Mouse (Mus musculus) lung, adult 2 months (tissue): ENCODE results near the gene Itm2b. TPM values are rescaled to one million over a fixed set of nuclear protein-coding genes. Genes with fewer than 3 reads are reported as not detected.

Experiments
- DNase-seq: peaks from one replicate; pipeline ENCODE4 v3.0.0; 2022
- H3K4me1 ChIP-seq: fragments of 200-500 bp; 2 replicates; pipeline ENCODE4 v1.6.1; 2011; ENCODE audit warnings: low read length; ENCODE audit not compliant: control insufficient read depth, insufficient read depth
- H3K4me3 ChIP-seq: fragments of 200-500 bp; replicated peaks from 2 replicates; pipeline ENCODE3; 2011; ENCODE audit warnings: low read depth, mild to moderate bottlenecking, control low read depth, low read length; ENCODE audit errors: extremely low read depth
- CTCF ChIP-seq: fragments of 200-500 bp; IDR thresholded peaks from 2 replicates; pipeline ENCODE4 v1.5.1; 2011; ENCODE audit warnings: mild to moderate bottlenecking, low read length, control low read depth; ENCODE audit not compliant: insufficient read depth
- POLR2A ChIP-seq: fragments of 200-500 bp; IDR thresholded peaks from 2 replicates; pipeline ENCODE4 v1.6.1; 2011; ENCODE audit warnings: low read depth, mild to moderate bottlenecking, control low read depth, low read length, borderline replicate concordance; ENCODE audit errors: extremely low read depth
- WGBS: fragments of 180-500 bp; shearing (Covaris S2); methylation state at CpG from one replicate; pipeline ENCODE4 v1.1.7; 2018; 5-methylcytosine and 5-hydroxymethylcytosine counted together
- polyA plus RNA-seq: library from polyadenylated mRNA; depleted of rRNA; stranded (reverse); fragments of >200 nt; gene quantifications from 2 replicates; pipeline ENCODE4 v1.2.3, GENCODE M21; 2012

The Itm2b gene
- polyA plus RNA-seq, 1 experiment = 1,580 TPM

DNA sequence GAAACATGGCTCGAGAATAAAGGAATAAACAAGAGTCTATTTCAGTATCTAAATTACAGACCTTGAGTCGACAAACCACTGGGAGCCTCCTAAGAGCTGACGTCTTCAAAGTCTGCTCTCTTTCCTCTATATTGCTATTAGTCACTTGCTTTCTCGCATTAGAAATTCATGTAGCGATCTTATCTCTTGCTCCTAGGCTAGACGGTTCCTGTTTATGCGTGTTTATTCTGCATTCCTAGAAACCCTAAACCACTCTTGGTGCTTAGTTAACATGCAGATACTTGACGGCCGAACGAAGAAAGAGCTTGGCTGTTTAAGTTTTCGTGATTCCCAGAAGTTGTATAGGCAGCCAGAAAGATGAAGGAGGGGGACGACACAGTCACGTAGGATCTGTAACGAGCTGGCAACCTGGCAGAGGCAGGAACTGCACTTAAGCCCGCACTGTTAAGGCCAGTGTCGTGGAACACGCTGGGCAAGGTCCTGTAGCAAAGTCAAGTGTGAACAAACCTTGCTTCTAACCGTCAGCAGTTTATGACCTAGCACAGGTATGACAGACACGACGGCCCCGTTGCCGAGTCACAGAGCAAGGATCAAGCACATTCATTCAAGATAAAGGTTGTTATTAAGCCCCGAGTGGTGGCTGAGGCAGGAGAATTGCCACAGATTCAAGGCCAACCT, 14.3 kb downstream of the Itm2b start:
- peaks cover 51% of the 10 kb centered on the region for H3K4me1 ChIP-seq
- whole genome bisulfite sequencing = 40% methylated on average over 23 of the region's 23 CpGs
- TF ChIP-seq POLR2A (no peak; the same call in 1 of the 2 replicates), CTCF (no peak)
- DNase-seq = no peak
- no peak overlapping the region for H3K4me3 ChIP-seq

DNA sequence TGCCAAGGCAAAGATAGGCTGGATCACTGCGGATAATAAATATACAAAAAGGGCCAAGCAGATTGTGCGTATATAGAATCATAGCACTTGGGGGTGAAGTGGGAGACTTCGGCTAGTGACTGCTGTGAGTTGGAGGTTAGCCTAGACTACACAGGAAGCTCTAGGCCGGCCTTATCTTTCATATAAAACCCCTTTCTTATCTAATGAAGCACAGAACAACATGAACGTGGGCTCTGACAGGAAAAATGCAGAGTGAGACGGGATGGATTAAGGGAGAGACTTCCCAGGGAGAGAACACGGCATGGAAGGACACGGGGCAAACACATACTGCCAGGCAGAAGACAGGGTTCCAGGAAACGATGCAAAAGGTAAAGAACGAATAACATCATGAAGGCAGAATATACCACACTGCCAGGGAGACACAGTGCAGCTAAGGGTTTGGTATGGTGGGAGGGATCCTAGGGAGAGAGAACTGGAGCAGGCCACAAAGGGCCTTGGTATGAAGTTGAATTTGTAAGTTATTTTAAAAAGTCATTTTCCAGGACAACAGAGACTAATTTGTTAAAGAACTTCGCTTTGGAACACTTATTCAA, 14.9 kb downstream of the Itm2b start:
- DNase-seq = no peak
- Histone ChIP-seq H3K4me1 (peaks cover 48% of the 10 kb centered on the region), H3K4me3 (no peak overlapping the region)
- TF ChIP-seq CTCF (no peak), POLR2A (no peak)
- 36% methylated on average over 11 of the region's 11 CpGs for WGBS

DNA sequence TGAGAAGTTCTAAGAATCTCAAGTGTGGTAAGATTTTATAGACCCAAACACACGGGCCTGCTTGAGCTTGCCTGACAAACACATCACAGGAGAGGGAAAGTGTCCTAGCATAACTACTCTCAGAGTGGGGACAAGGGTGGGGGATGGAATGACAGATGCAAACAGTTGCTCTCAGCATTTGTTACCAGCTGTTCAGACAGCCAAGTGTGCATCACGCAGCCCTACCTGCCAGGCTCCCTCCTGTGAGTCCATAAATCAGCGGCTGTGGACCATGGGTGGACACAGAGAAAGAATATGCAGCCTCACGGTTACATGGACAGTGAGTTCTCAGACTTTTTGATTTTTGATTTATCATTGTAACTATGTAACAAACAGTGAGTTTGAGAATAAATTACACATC, 15.5 kb downstream of the Itm2b start:
- Histone ChIP-seq H3K4me3 (no peak overlapping the region), H3K4me1 (peaks cover 43% of the 10 kb centered on the region)
- no peak for TF ChIP-seq POLR2A
- TF ChIP-seq CTCF = no peak
- no peak for DNase-seq
- 52% methylated on average over 4 of the region's 4 CpGs for WGBS

DNA sequence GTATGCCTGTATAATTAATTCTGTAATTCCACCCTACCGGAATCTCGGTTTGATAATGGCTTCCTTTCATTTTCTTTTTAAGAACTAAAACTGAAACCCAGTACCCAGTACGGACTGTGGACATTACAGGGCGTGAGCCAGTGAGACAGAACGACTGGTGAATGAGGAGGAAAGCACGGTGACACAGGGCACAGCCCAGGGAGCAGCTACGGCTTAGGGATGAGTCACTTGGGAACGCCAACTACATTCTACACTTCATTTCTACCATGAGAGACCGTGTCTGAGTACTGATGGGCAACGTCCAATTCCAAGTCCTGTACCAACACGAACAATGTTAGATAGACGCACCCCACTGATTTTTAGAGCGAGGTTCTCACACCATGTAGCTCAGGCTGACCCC, 16.1 kb downstream of the Itm2b start:
- DNase-seq = no peak
- Histone ChIP-seq H3K4me3 (no peak overlapping the region), H3K4me1 (peaks cover 36% of the 10 kb centered on the region)
- TF ChIP-seq CTCF (no peak), POLR2A (no peak)
- 70% methylated on average over 13 of the region's 13 CpGs for WGBS

DNA sequence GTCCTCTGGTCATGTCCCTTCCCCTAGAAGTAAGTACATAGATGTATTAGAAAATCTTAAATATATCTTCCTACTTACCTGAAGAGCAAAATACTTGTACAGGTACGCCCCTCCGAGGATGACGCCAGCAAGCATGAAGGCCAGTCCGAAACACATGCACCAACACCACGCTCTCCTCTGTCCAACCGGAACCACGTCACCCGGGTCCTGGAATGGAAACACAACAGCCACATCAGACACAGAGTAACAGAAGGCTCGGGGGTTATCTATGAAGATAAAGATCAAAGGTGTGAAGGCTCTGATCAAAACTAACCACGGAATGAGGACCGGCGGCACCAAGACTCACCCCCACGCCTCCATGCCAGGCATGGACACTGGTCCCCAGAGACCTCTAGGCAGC, 16.9 kb downstream of the Itm2b start:
- DNase-seq = no peak
- no peak for TF ChIP-seq CTCF
- TF ChIP-seq POLR2A = no peak
- 85% methylated on average over 13 of the region's 13 CpGs for WGBS
- H3K4me3 ChIP-seq = no peak overlapping the region
- peaks cover 31% of the 10 kb centered on the region for H3K4me1 ChIP-seq

DNA sequence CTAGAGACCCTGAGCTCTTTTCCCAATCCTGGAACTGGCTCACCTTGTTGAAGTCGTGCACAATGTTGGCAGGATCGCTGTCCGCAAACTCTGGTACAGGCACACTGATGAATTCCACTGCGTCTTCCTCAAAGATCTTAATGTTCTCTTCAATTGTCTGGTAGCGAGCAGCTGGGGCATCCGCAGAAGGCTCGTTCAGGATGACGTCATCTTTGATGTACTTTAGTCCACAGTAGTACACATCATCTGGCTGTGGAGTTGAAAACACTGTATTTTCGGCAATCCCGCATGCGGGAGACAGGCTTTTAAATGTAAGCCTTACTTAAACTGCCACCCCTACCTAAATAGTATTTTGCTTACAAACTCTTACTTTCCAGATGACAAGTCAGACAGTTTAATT, 18.8 kb downstream of the Itm2b start:
- TF ChIP-seq CTCF (no peak), POLR2A (no peak)
- H3K4me1 ChIP-seq = peaks cover 20% of the 10 kb centered on the region
- WGBS = 86% methylated on average over 11 of the region's 11 CpGs
- no peak overlapping the region for H3K4me3 ChIP-seq
- no peak for DNase-seq

DNA sequence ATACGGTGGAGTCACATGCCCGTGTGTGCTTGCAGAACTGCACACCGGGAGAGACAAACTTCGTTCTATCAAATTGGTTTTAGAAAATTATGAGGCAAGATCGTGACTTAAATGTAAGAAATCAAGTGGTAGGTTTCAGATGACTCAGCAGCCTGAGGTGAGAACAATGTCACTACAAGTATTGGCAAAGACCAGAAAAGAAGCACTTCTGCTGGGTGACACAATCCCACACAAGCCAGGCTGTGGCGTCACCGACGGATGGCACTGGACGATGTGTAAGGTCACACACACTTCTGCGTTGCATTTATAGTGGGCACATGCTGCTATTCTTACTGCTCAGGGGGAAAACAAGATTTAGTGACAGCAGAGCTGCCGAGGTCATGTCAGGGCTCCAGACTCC, 21.3 kb downstream of the Itm2b start:
- DNase-seq = no peak
- 88% methylated on average over 11 of the region's 11 CpGs for WGBS
- TF ChIP-seq CTCF = no peak
- TF ChIP-seq POLR2A = no peak
- Histone ChIP-seq H3K4me1 (no peaks in the 10 kb centered on the region), H3K4me3 (no peak overlapping the region)

DNA sequence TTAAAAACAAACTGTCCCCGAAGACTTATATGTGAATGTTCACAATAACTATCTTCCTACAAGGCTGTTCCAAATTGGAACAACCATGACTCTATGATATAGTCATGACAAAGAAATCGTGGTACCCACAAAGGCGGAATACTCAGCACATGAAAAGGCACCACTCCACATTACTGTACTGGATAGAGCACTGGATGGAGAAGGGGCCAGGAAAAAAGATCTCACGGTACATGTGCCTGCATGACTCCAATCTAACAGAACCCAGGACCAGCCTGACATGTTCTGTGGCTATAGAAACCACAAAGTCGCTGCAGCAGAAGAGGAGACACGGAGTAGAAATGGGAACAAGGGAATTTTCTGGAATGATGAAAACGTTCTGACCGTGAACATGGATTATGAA, 30.4 kb downstream of the Itm2b start:
- no peak overlapping the region for H3K4me3 ChIP-seq
- H3K4me1 ChIP-seq = 0 out of 2 replicates have a peak, but pooled peaks cover 2% of the 10 kb centered on the region
- no peak for DNase-seq
- TF ChIP-seq CTCF (no peak), POLR2A (no peak)
- 89% methylated on average over 8 of the region's 8 CpGs for WGBS

DNA sequence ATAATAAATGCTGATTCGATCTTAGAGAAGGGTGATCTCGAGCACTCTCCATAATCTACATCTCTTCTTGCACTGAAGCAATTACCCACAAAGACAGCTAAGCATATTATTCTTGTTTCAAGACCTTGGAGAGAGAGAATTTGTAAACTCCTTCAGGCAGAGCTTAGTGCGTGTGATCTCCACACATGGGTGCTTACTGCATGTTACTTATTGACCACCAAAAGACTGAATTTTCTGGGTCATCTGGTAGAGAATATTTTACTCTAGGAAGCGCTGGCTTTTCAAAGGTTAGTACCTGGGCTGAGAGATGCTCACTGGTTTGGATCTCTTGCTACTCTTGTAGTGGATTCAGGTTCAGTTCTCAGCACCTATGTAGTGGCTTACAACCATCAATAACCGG, 34.0 kb downstream of the Itm2b start:
- Histone ChIP-seq H3K4me3 (no peak overlapping the region), H3K4me1 (peaks cover 3% of the 10 kb centered on the region; the same call in 1 of the 2 replicates)
- no peak for DNase-seq
- no peak for TF ChIP-seq POLR2A
- TF ChIP-seq CTCF = no peak
- WGBS = 95% methylated on average over 5 of the region's 5 CpGs

DNA sequence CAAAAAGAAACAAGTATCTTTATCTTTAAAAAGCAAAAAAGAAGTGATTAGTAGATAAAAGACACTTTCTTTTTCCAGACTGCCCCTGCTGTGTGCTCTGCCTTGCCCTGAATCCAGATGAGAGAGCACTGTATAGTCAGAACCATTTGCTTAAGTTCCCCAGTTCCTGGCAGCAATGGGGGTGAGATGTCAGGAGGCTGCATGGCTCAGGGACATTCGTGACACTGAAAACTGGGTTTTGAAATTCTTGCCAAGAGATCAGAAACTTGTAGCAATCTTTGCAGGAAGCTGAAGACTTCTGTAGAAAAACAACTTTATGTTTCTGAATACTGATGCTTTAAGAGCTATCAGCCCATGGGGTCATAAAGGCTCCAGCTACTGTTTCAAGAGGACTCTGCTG, 35.1 kb downstream of the Itm2b start:
- TF ChIP-seq CTCF (no peak), POLR2A (no peak)
- Histone ChIP-seq H3K4me3 (no peak overlapping the region), H3K4me1 (peaks cover 3% of the 10 kb centered on the region; the same call in 1 of the 2 replicates)
- DNase-seq = no peak
- WGBS = 54% methylated on average over 1 of the region's 1 CpGs
